Mouse (Mus musculus) lung, postnatal 4 days (tissue): ENCODE data around the gene Ip6k3.

ENCODE experiments used
- DNase-seq, 2 experiments: peaks; one replicate each; pipeline ENCODE4 v3.0.0; 2021

The Ip6k3 gene

GRCm38 (mm10) chr17:27151411-27151810 is 16.2 kb downstream of the Ip6k3 start:
- DNase-seq, result peak in 1 of 2 experiments; percentile 44

- no peak for DNase-seq
These were observed 16.7 kb downstream of the Ip6k3 start for GRCm38 (mm10) chr17:27150871-27151270.

GRCm38 (mm10) chr17:27146323-27146923 is 21.2 kb downstream of the Ip6k3 start:
- no peak for DNase-seq

GRCm38 (mm10) chr17:27144152-27144551 is 23.4 kb downstream of the Ip6k3 start:
- DNase-seq, result no peak

- DNase-seq, result peak in 1 of 2 experiments; percentile 46
These were observed 25.6 kb downstream of the Ip6k3 start for GRCm38 (mm10) chr17:27141971-27142450.

GRCm38 (mm10) chr17:27140262-27140661 is 27.3 kb downstream of the Ip6k3 start:
- peak in 1 of 2 experiments; percentile 83 for DNase-seq

GRCm38 (mm10) chr17:27139304-27139703 is 28.3 kb downstream of the Ip6k3 start:
- no peak for DNase-seq

- no peak for DNase-seq
These were observed 29.2 kb downstream of the Ip6k3 start for GRCm38 (mm10) chr17:27138396-27138795.

GRCm38 (mm10) chr17:27134715-27135114 is 32.9 kb downstream of the Ip6k3 start:
- DNase-seq, result no peak

GRCm38 (mm10) chr17:27134187-27134586 is 33.4 kb downstream of the Ip6k3 start:
- no peak for DNase-seq

GRCm38 (mm10) chr17:27133551-27134141 is 33.9 kb downstream of the Ip6k3 start, which contains the start of gene Uqcc2:
Gene Uqcc2, minus strand, starts transcription at chr17:27133916.
- peak; percentile 98 for DNase-seq

GRCm38 (mm10) chr17:27132238-27132637 is 35.4 kb downstream of the Ip6k3 start:
- DNase-seq, result no peak

- no peak for DNase-seq
These were observed 36.3 kb downstream of the Ip6k3 start for GRCm38 (mm10) chr17:27131240-27131665.

GRCm38 (mm10) chr17:27130246-27130645 is 37.3 kb downstream of the Ip6k3 start:
- no peak for DNase-seq

GRCm38 (mm10) chr17:27129819-27130218 is 37.8 kb downstream of the Ip6k3 start:
- no peak for DNase-seq

- no peak for DNase-seq
These were observed 38.3 kb downstream of the Ip6k3 start for GRCm38 (mm10) chr17:27129291-27129690.

GRCm38 (mm10) chr17:27128189-27128588 is 39.4 kb downstream of the Ip6k3 start:
- DNase-seq, result no peak

GRCm38 (mm10) chr17:27126974-27127373 is 40.6 kb downstream of the Ip6k3 start:
- no peak for DNase-seq

GRCm38 (mm10) chr17:27125669-27126202 is 41.9 kb downstream of the Ip6k3 start:
- DNase-seq, result no peak

- peak; percentile 75 to 86 for DNase-seq
These were observed 42.4 kb downstream of the Ip6k3 start for GRCm38 (mm10) chr17:27125185-27125584.

- DNase-seq, result no peak
These were observed 43.7 kb downstream of the Ip6k3 start for GRCm38 (mm10) chr17:27123813-27124375.

- no peak for DNase-seq
These were observed 44.5 kb downstream of the Ip6k3 start for GRCm38 (mm10) chr17:27123103-27123502.

GRCm38 (mm10) chr17:27122701-27123100 is 44.9 kb downstream of the Ip6k3 start:
- no peak for DNase-seq

- DNase-seq, result no peak
These were observed 45.8 kb downstream of the Ip6k3 start for GRCm38 (mm10) chr17:27121781-27122180.
